Mouse (Mus musculus) kidney, embryonic 14.5 days (tissue): Measurements from ENCODE around the gene Rgs7. TPM values are rescaled to one million over a fixed set of nuclear protein-coding genes. Genes with fewer than 3 reads are reported as not detected.

Source experiments
- ATAC-seq: fragments of 200-750 bp; cut with Nextera tagmentation; 2 replicates; pipeline ENCODE4 v1.8.0; 2017; ENCODE audit warnings: moderate number of reproducible peaks, mild to moderate bottlenecking, moderate TSS enrichment, moderate library complexity; ENCODE audit not compliant: low FRiP score, low TSS enrichment
- H3K27ac ChIP-seq: fragments of 300-500 bp; sonication (generic); 2 replicates; pipeline ENCODE4 v1.5.1; 2014; ENCODE audit warnings: low read depth, mild to moderate bottlenecking, low read length, moderate library complexity, mixed read lengths
- H3K27me3 ChIP-seq: fragments of 300-500 bp; sonication (generic); 2 replicates; pipeline ENCODE4 v1.6.1; 2014; ENCODE audit warnings: mild to moderate bottlenecking, low read length; ENCODE audit not compliant: control insufficient read depth, insufficient read depth
- H3K36me3 ChIP-seq: fragments of 300-500 bp; sonication (generic); 2 replicates; pipeline ENCODE4 v1.6.1; 2014; ENCODE audit warnings: low read length, mixed read lengths; ENCODE audit not compliant: control insufficient read depth, insufficient read depth
- H3K4me1 ChIP-seq: fragments of 300-500 bp; sonication (generic); 2 replicates; pipeline ENCODE4 v1.6.1; 2014; ENCODE audit warnings: low read length, mixed read lengths; ENCODE audit not compliant: control insufficient read depth, insufficient read depth
- H3K4me2 ChIP-seq: fragments of 300-500 bp; sonication (generic); replicated peaks from 2 replicates; pipeline ENCODE4 v1.6.1; 2014; ENCODE audit warnings: low read depth, mild to moderate bottlenecking, low read length
- H3K4me3 ChIP-seq: fragments of 300-500 bp; sonication (generic); 2 replicates; pipeline ENCODE4 v1.5.1; 2014; ENCODE audit warnings: mild to moderate bottlenecking, low read length
- H3K9ac ChIP-seq: fragments of 300-500 bp; sonication (generic); 2 replicates; pipeline ENCODE4 v1.6.1; 2014; ENCODE audit warnings: low read depth, mild to moderate bottlenecking, low read length, moderate library complexity
- H3K9me3 ChIP-seq: fragments of 300-500 bp; sonication (generic); 2 replicates; pipeline ENCODE4 v1.6.1; 2016; ENCODE audit warnings: low read length; ENCODE audit not compliant: control insufficient read depth
- WGBS: fragments of 180-500 bp; shearing (Covaris S2); extraction: QIAGEN DNeasy Blood & Tissue Kit; methylation state at CpG from one replicate; pipeline ENCODE4 v1.1.7; 2014; 5-methylcytosine and 5-hydroxymethylcytosine counted together
- polyA plus RNA-seq: library from polyadenylated mRNA; unstranded; fragments of >200 nt; fragmentation: Nextera tagmentation; extraction: Ambion mirVana; gene quantifications from 2 replicates; pipeline ENCODE4 v1.2.1, GENCODE M21; 2014

Gene Rgs7
- polyA plus RNA-seq, 1 experiment from 2014 or later = 0.34 TPM

DNA sequence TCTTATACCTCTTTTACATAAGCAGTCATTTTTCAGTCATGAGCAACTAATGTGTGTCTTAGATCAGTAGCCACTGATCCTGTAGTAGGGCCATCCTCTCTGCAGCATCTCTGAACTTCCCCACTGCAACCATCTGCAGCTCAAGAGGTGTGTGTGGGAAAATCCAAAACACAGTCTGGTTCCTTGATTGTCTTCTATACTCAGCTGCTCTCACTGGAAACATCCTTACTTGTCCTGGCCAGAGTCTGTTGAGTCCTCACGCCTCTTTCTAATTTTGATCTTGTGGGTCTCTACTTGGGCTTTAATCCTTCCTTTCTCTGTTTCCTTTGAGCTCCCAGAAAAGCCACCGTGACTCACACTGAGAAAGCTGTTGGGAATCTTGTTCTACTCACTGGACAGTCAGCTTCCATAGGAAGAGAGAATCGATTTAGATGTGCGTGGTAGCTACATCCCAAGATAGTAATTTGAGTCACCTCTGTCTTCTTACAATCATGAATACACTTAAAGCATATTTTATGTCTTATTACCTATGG lies 422.5 kb downstream of the Rgs7 start:
- H3K4me1 ChIP-seq = no peaks in the 10 kb centered on the region
- no peaks in the 10 kb centered on the region for H3K36me3 ChIP-seq
- no peak overlapping the region for H3K4me2 ChIP-seq
- H3K27ac ChIP-seq = no peak overlapping the region
- no peaks in the 10 kb centered on the region for H3K9me3 ChIP-seq
- no peak overlapping the region for H3K9ac ChIP-seq
- WGBS = 85% methylated on average over 4 of the region's 4 CpGs
- no peak overlapping the region for H3K4me3 ChIP-seq
- no peak for ATAC-seq
- H3K27me3 ChIP-seq = no peaks in the 10 kb centered on the region

DNA sequence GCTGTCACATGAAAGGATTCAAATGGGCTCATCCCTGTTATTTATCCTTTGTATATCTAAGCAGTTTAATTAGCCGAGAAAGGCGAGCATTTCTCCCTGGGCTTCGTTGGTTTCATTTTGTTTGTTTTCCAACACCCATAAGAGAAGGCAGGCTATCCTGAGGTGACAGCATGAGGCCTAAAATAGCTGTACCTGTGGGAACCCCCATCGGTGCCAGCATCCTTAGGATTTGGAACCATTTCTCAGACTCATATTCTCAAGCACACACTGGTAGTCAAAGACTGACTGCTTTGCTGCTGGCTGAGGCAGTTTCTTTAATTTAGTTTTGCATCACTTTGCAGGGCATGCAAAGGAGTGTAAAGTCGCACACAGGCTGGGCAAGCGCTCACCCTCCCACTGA lies 443.2 kb downstream of the Rgs7 start:
- H3K27me3 ChIP-seq = no peaks in the 10 kb centered on the region
- no peaks in the 10 kb centered on the region for H3K36me3 ChIP-seq
- H3K27ac ChIP-seq = no peak overlapping the region
- H3K9ac ChIP-seq = no peak overlapping the region
- H3K4me1 ChIP-seq = no peaks in the 10 kb centered on the region
- no peak overlapping the region for H3K4me2 ChIP-seq
- H3K9me3 ChIP-seq = no peaks in the 10 kb centered on the region
- H3K4me3 ChIP-seq = no peak overlapping the region
- WGBS = 64% methylated on average over 6 of the region's 6 CpGs
- ATAC-seq = no peak

DNA sequence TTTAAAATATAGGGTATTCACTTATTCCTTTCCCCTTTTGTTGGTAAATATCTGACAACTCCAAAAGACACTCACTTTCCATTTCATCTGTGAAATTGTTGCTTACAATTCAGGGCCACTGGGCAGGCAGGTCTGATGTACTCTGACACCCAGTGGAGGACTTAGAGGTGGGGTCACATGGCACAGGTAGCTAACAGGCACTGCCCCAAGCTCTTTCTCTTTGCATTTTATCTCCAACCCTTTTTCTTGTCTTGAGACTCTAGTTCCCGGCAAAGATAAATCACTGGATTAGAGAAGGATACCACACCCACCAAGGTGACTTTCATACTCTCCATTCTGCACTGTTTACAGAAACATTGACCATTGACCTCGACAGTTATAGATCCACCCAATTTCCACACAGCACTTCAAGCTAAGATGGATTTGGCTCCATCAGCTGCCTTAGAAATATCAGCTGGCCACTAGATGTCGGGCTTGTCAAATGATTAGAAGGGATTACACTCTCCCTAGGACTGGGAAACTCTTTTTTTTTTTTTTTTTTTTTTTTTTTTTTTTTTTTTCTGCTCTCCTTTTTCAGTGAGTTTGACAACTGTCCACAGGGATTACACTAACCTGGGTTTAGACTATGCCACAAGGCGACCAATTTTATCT lies 451.0 kb downstream of the Rgs7 start:
- Histone ChIP-seq H3K36me3 (no peaks in the 10 kb centered on the region), H3K4me2 (no peak overlapping the region), H3K4me1 (no peaks in the 10 kb centered on the region), H3K9ac (no peak overlapping the region), H3K4me3 (no peak overlapping the region), H3K9me3 (no peaks in the 10 kb centered on the region), H3K27ac (no peak overlapping the region), H3K27me3 (no peaks in the 10 kb centered on the region)
- peak; percentile 89 for ATAC-seq
- 61% methylated on average over 4 of the region's 4 CpGs for WGBS

DNA sequence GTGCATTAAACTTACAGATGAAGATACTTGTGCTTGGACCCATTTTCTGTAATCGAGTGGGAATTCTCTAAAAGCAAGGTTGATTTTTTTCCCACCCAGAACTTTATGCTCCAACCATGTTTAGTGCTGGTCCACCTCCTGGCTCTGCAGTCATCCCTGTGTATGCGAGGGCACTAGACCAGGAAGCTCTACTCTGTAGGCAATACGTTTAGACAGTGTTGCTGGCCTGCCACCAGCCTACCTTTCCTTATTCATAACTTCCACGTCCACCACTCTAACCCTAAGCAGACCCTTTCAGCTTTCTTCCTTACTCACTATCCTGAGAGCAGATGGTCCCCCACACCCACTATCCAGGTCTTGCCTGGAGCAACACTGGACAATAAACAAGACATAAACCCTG lies 452.3 kb downstream of the Rgs7 start:
- Histone ChIP-seq H3K4me1 (no peaks in the 10 kb centered on the region), H3K9ac (no peak overlapping the region), H3K27me3 (no peaks in the 10 kb centered on the region), H3K4me3 (no peak overlapping the region), H3K27ac (no peak overlapping the region), H3K4me2 (no peak overlapping the region), H3K36me3 (no peaks in the 10 kb centered on the region), H3K9me3 (no peaks in the 10 kb centered on the region)
- no peak for ATAC-seq
- 89% methylated on average over 4 of the region's 4 CpGs for WGBS

DNA sequence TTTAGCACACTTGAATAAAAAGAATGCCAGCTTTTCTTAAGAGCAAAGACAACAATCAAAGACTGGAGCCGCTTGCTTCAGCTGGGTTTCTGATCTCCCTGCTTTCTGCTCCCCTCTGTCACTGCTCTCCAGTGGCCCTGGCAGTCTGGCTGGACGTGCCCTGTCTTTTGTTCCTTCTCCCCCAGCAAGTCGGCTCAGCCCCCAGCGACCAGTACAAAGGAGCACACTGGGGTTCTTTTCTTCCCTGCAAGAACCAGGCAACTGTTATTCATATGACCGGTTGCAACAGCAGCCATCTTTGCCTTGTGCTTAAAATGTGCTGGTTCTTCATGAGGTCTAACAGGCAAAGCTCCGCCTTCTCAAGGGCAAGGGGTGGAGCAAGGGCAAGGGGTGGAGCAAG lies 452.7 kb downstream of the Rgs7 start:
- no peaks in the 10 kb centered on the region for H3K27me3 ChIP-seq
- H3K36me3 ChIP-seq = no peaks in the 10 kb centered on the region
- H3K4me1 ChIP-seq = no peaks in the 10 kb centered on the region
- no peak for ATAC-seq
- 59% methylated on average over 6 of the region's 6 CpGs for WGBS
- H3K4me3 ChIP-seq = no peak overlapping the region
- no peaks in the 10 kb centered on the region for H3K9me3 ChIP-seq
- H3K9ac ChIP-seq = no peak overlapping the region
- H3K4me2 ChIP-seq = no peak overlapping the region
- no peak overlapping the region for H3K27ac ChIP-seq

DNA sequence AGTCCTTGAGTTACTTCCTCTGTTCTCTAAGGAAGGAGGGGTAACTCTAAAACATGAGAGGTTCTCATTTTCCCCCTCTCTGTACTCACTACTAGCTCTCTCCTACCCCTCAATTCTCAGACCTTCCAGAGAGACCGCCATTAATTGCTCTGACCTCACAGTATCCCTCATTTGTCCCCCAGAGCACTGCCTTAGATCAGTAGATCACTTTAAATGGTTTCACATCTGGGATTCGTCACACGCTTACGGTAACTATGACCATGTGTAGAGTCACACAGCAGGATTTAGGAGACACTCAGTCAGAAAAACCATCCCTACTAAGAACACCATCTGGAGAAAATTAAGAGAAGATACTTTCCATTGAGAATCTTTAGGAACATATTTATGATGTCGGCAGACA lies 456.8 kb downstream of the Rgs7 start:
- no peak overlapping the region for H3K4me3 ChIP-seq
- H3K27me3 ChIP-seq = no peaks in the 10 kb centered on the region
- H3K4me1 ChIP-seq = no peaks in the 10 kb centered on the region
- WGBS = 78% methylated on average over 5 of the region's 5 CpGs
- H3K9ac ChIP-seq = no peak overlapping the region
- H3K9me3 ChIP-seq = no peaks in the 10 kb centered on the region
- H3K36me3 ChIP-seq = no peaks in the 10 kb centered on the region
- no peak overlapping the region for H3K27ac ChIP-seq
- no peak for ATAC-seq
- no peak overlapping the region for H3K4me2 ChIP-seq

DNA sequence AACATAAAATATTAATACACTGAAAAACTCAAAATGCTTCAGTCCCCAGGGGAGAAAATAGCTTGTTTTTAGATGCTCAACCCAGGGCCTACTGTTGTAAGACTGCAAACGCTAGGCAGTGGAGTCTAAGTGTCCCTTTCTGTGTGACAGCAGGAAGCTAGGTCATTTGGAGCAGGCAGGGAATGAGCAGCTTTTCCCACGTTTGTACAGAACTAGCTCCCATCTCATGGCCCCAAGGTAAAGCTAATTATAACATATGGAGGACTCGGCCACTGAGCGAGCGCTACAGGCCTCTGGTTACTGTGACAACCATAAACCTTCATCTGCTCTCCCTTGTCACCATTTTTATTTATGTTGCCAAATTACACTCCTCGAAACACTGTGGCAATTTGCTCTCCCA lies 460.3 kb downstream of the Rgs7 start:
- ATAC-seq = no peak
- no peak overlapping the region for H3K4me2 ChIP-seq
- H3K27me3 ChIP-seq = no peaks in the 10 kb centered on the region
- no peak overlapping the region for H3K4me3 ChIP-seq
- H3K27ac ChIP-seq = no peak overlapping the region
- H3K9ac ChIP-seq = no peak overlapping the region
- 34% methylated on average over 6 of the region's 6 CpGs for whole genome bisulfite sequencing
- no peaks in the 10 kb centered on the region for H3K36me3 ChIP-seq
- H3K4me1 ChIP-seq = 0 out of 2 replicates have a peak, but pooled peaks cover 3% of the 10 kb centered on the region
- no peaks in the 10 kb centered on the region for H3K9me3 ChIP-seq

DNA sequence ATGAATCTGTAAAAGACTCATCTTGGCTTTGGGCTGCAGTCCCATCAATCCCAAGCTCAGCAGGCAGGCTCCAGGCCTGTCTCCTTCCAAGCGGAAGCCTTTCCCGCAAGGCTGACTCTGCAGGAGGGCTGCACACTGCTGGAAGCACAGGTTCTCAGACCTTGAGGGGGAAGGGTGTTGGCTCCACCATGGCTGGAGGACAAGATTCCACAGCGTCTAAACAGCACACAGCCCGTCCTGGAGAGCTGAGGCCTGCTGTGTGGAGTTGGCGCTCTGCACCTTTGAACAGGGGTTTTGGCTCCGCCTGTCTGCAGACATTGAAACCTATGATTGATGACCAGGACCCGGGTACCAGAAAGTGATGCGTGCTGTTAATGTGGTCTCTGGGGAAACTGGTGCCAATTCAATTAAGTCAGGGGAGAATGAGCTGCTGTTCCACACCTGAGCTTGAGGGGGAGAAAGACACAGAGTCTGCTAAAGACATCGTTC lies 463.5 kb downstream of the Rgs7 start:
- H3K27ac ChIP-seq = no peak overlapping the region
- 9% methylated on average over 9 of the region's 9 CpGs for WGBS

DNA sequence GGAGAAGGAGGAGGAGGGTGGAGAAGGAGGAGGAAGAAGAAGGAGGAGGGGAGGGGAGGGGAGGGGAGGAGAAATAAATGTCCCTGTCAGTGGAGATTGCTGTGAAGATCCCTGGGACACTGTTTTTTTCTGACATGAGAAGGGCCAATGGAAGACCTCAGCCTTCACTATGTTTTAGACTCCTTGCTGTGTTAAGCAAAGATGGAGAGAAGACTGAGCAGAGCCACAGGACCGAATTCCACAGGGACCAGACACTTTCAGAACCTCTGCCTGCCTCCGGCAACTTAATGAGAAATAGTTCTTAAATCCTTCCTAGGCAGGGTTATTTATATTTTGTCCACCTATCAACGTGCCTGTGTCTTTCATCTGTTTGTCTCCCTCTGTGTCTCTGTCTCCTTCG lies 464.0 kb downstream of the Rgs7 start:
- no peak overlapping the region for H3K4me2 ChIP-seq
- no peaks in the 10 kb centered on the region for H3K9me3 ChIP-seq
- H3K4me1 ChIP-seq = 0 out of 2 replicates have a peak, but pooled peaks cover 3% of the 10 kb centered on the region
- H3K36me3 ChIP-seq = no peaks in the 10 kb centered on the region
- H3K27me3 ChIP-seq = no peaks in the 10 kb centered on the region
- no peak overlapping the region for H3K27ac ChIP-seq
- H3K4me3 ChIP-seq = no peak overlapping the region
- ATAC-seq = 0 out of 2 replicates have a peak, but pooled peaks have one; percentile 17
- WGBS = 14% methylated on average over 4 of the region's 4 CpGs
- no peak overlapping the region for H3K9ac ChIP-seq

More for the DNA sequence above, 463.5 kb downstream of the Rgs7 start:
- peak; percentile 86 for ATAC-seq
- 0 out of 2 replicates have a peak, but pooled peaks cover 3% of the 10 kb centered on the region for H3K4me1 ChIP-seq
- no peaks in the 10 kb centered on the region for H3K36me3 ChIP-seq
- no peaks in the 10 kb centered on the region for H3K27me3 ChIP-seq
- no peak overlapping the region for H3K4me2 ChIP-seq
- no peak overlapping the region for H3K9ac ChIP-seq
- H3K4me3 ChIP-seq = no peak overlapping the region
- H3K9me3 ChIP-seq = no peaks in the 10 kb centered on the region
